Mouse (Mus musculus): ENCODE measurements at regions not wholly inside any gene's neighbourhood (a gene's known extent, or its start where the extent isn't known, plus 50 kb on each side); places are given as distances from the start of the nearest gene placed in this dataset.

DNA sequence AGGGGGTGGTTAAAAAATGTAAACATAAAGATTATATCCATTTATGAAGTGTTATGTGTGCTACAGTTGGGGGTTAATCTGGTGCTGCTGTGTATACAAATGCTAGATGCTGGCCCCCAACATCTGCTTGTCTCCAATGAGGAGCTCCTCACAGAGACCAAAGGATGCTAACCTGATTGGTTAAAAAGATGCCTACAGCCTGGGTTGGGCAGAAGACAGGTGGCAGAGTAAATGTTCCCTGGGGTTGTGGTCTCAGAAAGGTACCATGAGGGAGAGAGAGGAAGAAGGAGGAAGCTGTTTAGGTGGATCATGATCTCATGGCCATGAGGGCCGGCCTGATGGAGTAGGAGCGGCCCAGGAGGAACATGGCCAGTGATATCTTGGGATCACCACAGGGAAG is 133.0 kb upstream of the Dyrk2 start:
- Histone ChIP-seq H3K27me3 (ENCODE audit: control insufficient read depth in 1 of 2, insufficient read depth in 2 of 2, low read length in 2 of 2) (no peaks in the 10 kb centered on the region), H3K36me3 (ENCODE audit: control insufficient read depth in 1 of 2, insufficient read depth in 2 of 2, low read length in 2 of 2) (no peaks in the 10 kb centered on the region), H3K4me1 (ENCODE audit: control insufficient read depth in 1 of 2, insufficient read depth in 2 of 2, low read length in 2 of 2) (no peaks in the 10 kb centered on the region), H3K27ac (ENCODE audit: control insufficient read depth, low read depth, low read length) (no peak overlapping the region), H3K9me3 (replicated peaks; ENCODE audit: insufficient read depth, low read length) (no peaks in the 10 kb centered on the region), H3K4me3 (ENCODE audit: control insufficient read depth in 1 of 2, insufficient read depth in 1 of 2, low read depth in 2 of 2, low read length in 2 of 2) (no peak overlapping the region), H3K9ac (ENCODE audit: control insufficient read depth, low read depth, low read length, poor library complexity, severe bottlenecking) (no peak overlapping the region), H3K79me2 (ENCODE audit: control insufficient read depth, insufficient read depth, low read length, poor library complexity) (no peaks in the 10 kb centered on the region)
- TF ChIP-seq BHLHE40 (IDR thresholded peaks at IDR 0.05; ENCODE audit: borderline replicate concordance, low read depth, low read length), result no peak
- no peak for DNase-seq (ENCODE audit: low read depth, low spot score)

DNA sequence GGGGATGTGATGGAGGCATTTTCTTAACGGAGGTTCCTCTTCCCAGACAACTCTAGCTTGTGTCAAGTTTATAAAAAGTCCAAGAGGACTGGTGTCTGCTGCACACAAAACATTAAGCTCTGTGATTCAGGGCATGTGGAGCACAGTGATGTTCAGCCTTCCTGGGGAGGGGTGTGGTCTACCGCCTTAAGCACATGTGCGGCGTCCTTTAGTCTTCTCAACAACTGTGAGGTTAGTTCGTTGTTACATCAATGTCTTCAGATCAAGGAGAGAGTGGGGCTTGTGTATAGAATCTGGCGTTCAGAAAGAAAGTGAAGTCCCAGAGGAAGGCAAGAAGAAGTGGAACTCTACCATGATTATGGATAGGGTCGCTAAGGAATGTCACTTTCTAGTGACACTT is 131.9 kb upstream of the Dyrk2 start:
- H3K9ac ChIP-seq (ENCODE audit: control insufficient read depth, low read depth, low read length, poor library complexity, severe bottlenecking), result no peak overlapping the region

DNA sequence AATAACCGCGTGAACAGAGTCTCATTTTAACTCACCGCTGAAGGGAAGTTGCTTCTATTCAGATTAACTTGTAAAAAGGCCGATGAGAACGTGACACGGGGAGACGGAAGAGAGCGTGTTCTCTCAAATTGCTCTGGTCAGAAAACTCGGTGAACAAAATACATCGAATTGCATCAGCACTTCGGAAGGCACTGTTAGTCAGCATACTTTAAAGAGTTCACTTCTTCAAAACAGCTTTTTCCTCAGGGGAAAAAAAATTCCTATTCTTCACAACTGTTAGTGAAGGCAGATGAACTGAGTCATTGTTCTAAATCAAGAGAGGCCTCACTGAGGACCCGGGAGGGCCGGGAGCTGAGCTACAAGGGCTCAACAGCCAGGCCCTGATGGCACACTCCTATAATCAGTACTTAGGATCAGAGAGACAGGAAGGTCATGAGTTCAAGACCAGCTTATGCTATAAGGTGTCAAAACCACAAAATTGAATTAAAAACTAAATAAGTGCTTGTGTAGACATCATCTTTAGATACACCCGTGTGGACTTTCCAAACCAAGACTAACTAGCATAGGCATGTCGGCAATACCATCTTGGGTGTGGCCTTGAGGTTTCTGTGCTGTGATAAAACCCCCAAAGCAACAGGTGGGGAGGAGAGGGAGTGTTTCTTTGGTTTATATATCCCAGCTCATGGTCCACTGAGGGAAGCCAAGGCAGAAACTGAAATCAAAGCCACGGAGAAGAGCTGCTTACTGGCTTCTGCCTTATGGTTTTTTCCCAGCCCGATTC is 131.2 kb upstream of the Dyrk2 start:
- H3K36me3 ChIP-seq (ENCODE audit: control insufficient read depth in 1 of 2, insufficient read depth in 2 of 2, low read length in 2 of 2), result no peaks in the 10 kb centered on the region
- no peaks in the 10 kb centered on the region for H3K9me3 ChIP-seq (replicated peaks; ENCODE audit: insufficient read depth, low read length)
- no peaks in the 10 kb centered on the region for H3K4me1 ChIP-seq (ENCODE audit: control insufficient read depth in 1 of 2, insufficient read depth in 2 of 2, low read length in 2 of 2)
- no peak overlapping the region for H3K27ac ChIP-seq (ENCODE audit: control insufficient read depth, low read depth, low read length)
- H3K9ac ChIP-seq (ENCODE audit: control insufficient read depth, low read depth, low read length, poor library complexity, severe bottlenecking), result no peak overlapping the region
- H3K27me3 ChIP-seq (ENCODE audit: control insufficient read depth in 1 of 2, insufficient read depth in 2 of 2, low read length in 2 of 2), result no peaks in the 10 kb centered on the region
- DNase-seq (ENCODE audit: low read depth, low spot score), result no peak
- H3K79me2 ChIP-seq (ENCODE audit: control insufficient read depth, insufficient read depth, low read length, poor library complexity), result no peaks in the 10 kb centered on the region
- no peak overlapping the region for H3K4me3 ChIP-seq (ENCODE audit: control insufficient read depth in 1 of 2, insufficient read depth in 1 of 2, low read depth in 2 of 2, low read length in 2 of 2)
- TF ChIP-seq POLR2A (IDR thresholded peaks at IDR 0.05; ENCODE audit: control insufficient read depth in 1 of 2, insufficient read depth in 1 of 2, low read depth in 1 of 2, low read length in 2 of 2, poor library complexity in 1 of 2) (no peak), MAZ (IDR thresholded peaks at IDR 0.05; ENCODE audit: low read depth, low read length) (no peak), NRF1 (IDR thresholded peaks at IDR 0.05; ENCODE audit: insufficient read depth, low read depth, low read length, poor library complexity, severe bottlenecking) (no peak), USF1 (IDR thresholded peaks at IDR 0.05; ENCODE audit: low read depth, low read length) (no peak), POLR2AphosphoS2 (IDR thresholded peaks at IDR 0.05; ENCODE audit: low read length) (no peak), E2F4 (IDR thresholded peaks at IDR 0.05; ENCODE audit: borderline replicate concordance, low read depth, low read length) (no peak), MEF2A (IDR thresholded peaks at IDR 0.05; ENCODE audit: extremely low read depth, insufficient replicate concordance, low read depth, low read length, poor library complexity, severe bottlenecking) (no peak), GABPA (IDR thresholded peaks at IDR 0.05; ENCODE audit: low read depth, low read length) (no peak), CTCF (IDR thresholded peaks at IDR 0.05 in 2 of 3, conservative IDR thresholded peaks at IDR 0.05 in 1 of 3; ENCODE audit: control insufficient read depth in 1 of 3, insufficient read depth in 1 of 3, low read depth in 2 of 3, low read length in 3 of 3, poor library complexity in 1 of 3, severe bottlenecking in 1 of 3) (no peak), NELFE (IDR thresholded peaks at IDR 0.05; ENCODE audit: low read depth, low read length) (no peak), TCF12 (IDR thresholded peaks at IDR 0.05; ENCODE audit: low read depth, low read length) (no peak), GATA1 (IDR thresholded peaks at IDR 0.05; ENCODE audit: low read depth, low read length) (no peak), EP300 (IDR thresholded peaks at IDR 0.05; ENCODE audit: low read depth in 1 of 2, low read length in 2 of 2) (no peak), MAFK (IDR thresholded peaks at IDR 0.05; ENCODE audit: borderline replicate concordance, low read depth, low read length) (no peak), CHD2 (IDR thresholded peaks at IDR 0.05; ENCODE audit: low read length) (no peak), TBP (IDR thresholded peaks at IDR 0.05; ENCODE audit: low read depth, low read length) (no peak), ELF1 (IDR thresholded peaks at IDR 0.05; ENCODE audit: low read depth, low read length) (no peak), ZNF384 (IDR thresholded peaks at IDR 0.05; ENCODE audit: low read depth, low read length) (no peak)

More for the DNA sequence above, 131.9 kb upstream of the Dyrk2 start:
- TF ChIP-seq ZC3H11A (IDR thresholded peaks at IDR 0.05; ENCODE audit: low read depth, low read length) (no peak), MAZ (IDR thresholded peaks at IDR 0.05; ENCODE audit: low read depth, low read length) (no peak), GATA1 (IDR thresholded peaks at IDR 0.05; ENCODE audit: low read depth, low read length) (no peak), JUND (IDR thresholded peaks at IDR 0.05; ENCODE audit: low read depth, low read length) (no peak), MYC (IDR thresholded peaks at IDR 0.05; ENCODE audit: low read depth, low read length) (no peak), RAD21 (IDR thresholded peaks at IDR 0.05; ENCODE audit: low read depth, low read length) (no peak), POLR2A (IDR thresholded peaks at IDR 0.05; ENCODE audit: control insufficient read depth in 1 of 2, insufficient read depth in 1 of 2, low read depth in 1 of 2, low read length in 2 of 2, poor library complexity in 1 of 2) (no peak), MXI1 (IDR thresholded peaks at IDR 0.05; ENCODE audit: low read depth, low read length) (no peak), CHD1 (IDR thresholded peaks at IDR 0.05; ENCODE audit: low read depth, low read length) (no peak), ZNF384 (IDR thresholded peaks at IDR 0.05; ENCODE audit: low read depth, low read length) (no peak), RCOR1 (IDR thresholded peaks at IDR 0.05; ENCODE audit: low read depth, low read length) (no peak), USF2 (IDR thresholded peaks at IDR 0.05; ENCODE audit: borderline replicate concordance in 1 of 2, insufficient read depth in 1 of 2, low read depth in 1 of 2, low read length in 2 of 2) (no peak), TAL1 (IDR thresholded peaks at IDR 0.05; ENCODE audit: low read length) (no peak), BHLHE40 (IDR thresholded peaks at IDR 0.05; ENCODE audit: borderline replicate concordance, low read depth, low read length) (no peak), SIN3A (IDR thresholded peaks at IDR 0.05; ENCODE audit: low read length) (no peak), MEF2A (IDR thresholded peaks at IDR 0.05; ENCODE audit: extremely low read depth, insufficient replicate concordance, low read depth, low read length, poor library complexity, severe bottlenecking) (no peak)
- no peaks in the 10 kb centered on the region for H3K36me3 ChIP-seq (ENCODE audit: control insufficient read depth in 1 of 2, insufficient read depth in 2 of 2, low read length in 2 of 2)
- H3K27ac ChIP-seq (ENCODE audit: control insufficient read depth, low read depth, low read length), result no peak overlapping the region
- H3K79me2 ChIP-seq (ENCODE audit: control insufficient read depth, insufficient read depth, low read length, poor library complexity), result no peaks in the 10 kb centered on the region
- no peak overlapping the region for H3K4me3 ChIP-seq (ENCODE audit: control insufficient read depth in 1 of 2, insufficient read depth in 1 of 2, low read depth in 2 of 2, low read length in 2 of 2)
- no peaks in the 10 kb centered on the region for H3K4me1 ChIP-seq (ENCODE audit: control insufficient read depth in 1 of 2, insufficient read depth in 2 of 2, low read length in 2 of 2)
- no peaks in the 10 kb centered on the region for H3K9me3 ChIP-seq (replicated peaks; ENCODE audit: insufficient read depth, low read length)
- H3K27me3 ChIP-seq (ENCODE audit: control insufficient read depth in 1 of 2, insufficient read depth in 2 of 2, low read length in 2 of 2), result no peaks in the 10 kb centered on the region
- no peak for DNase-seq (ENCODE audit: low read depth, low spot score)
